Mouse (Mus musculus): Measurements from ENCODE around the gene H2afx.
"Not testable (repeated sequence)": the region's sequence is repeated elsewhere in the genome, so short reads cannot be mapped to it uniquely, and the experiment has no call there.

Gene H2afx

GRCm38 (mm10) chr9:44334396-44335330 lies at the start of gene H2afx:
Gene H2afx, plus strand, starts transcription at chr9:44334694.
- peak; percentile 97 for DNase-seq

DNA sequence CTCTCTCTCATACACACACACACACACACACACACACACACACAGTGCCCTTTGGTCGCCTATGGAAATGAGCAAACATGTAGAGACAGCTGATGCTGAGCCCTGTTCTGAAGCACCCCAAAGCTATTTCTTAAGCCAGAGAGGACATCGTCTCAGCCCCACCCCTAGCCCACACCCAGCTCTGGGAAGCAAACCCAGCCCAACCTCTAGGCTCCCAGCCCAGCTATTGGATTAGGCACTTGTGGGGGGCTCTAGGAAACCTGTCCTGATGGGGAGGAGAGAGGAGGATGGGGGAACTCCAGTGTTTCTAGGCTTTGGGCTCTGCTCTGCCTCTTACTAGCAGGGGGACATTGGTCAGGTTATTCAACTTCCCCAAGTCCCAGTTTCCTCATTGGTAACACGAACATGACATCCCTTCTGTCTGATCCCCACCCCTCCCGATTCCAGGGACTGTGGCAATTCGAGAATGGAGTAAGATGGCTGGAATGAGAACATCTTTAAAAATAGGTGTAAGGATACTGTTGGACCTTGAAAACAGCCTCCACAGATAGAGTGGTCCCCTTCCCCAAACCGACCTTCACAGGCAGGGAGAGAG lies 48.1 kb upstream of the H2afx start:
- DNase-seq = no peak

- DNase-seq = no peak
Measured at GRCm38 (mm10) chr9:44287003-44287400, 47.5 kb upstream of the H2afx start.

DNA sequence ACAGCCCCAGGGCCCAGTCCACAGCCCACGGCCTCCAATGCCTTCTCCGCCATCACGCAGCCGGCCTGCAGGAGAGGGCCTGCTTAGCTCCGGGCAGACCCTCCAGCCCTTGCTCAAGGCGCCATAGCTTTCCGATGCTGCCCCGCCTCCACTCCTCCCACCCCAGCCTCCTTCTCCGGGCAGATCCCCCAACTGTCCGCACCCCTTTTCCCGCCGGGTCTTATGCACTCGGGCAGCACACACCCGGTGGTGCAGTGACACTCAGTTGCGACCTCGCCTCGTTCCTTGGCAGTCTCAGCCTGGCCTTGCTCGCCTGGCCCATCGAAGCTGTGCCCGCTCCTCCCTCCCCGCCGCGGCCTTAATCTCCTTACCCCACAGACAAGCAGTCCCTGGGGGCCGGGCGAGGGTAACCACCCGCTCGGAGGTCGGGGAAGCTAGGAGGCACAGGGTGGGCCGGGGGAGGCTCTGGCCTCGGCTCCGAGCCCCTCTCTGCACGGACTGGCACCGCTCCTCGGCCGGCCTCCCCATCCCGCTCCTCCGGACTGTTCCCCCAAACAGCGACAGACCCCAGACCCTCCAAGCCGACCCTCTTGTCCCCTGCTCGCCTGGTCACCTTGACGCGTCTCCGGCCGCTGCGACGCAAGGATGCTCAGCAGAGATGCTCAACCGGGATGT lies 47.0 kb upstream of the H2afx start:
- DNase-seq = no peak

DNA sequence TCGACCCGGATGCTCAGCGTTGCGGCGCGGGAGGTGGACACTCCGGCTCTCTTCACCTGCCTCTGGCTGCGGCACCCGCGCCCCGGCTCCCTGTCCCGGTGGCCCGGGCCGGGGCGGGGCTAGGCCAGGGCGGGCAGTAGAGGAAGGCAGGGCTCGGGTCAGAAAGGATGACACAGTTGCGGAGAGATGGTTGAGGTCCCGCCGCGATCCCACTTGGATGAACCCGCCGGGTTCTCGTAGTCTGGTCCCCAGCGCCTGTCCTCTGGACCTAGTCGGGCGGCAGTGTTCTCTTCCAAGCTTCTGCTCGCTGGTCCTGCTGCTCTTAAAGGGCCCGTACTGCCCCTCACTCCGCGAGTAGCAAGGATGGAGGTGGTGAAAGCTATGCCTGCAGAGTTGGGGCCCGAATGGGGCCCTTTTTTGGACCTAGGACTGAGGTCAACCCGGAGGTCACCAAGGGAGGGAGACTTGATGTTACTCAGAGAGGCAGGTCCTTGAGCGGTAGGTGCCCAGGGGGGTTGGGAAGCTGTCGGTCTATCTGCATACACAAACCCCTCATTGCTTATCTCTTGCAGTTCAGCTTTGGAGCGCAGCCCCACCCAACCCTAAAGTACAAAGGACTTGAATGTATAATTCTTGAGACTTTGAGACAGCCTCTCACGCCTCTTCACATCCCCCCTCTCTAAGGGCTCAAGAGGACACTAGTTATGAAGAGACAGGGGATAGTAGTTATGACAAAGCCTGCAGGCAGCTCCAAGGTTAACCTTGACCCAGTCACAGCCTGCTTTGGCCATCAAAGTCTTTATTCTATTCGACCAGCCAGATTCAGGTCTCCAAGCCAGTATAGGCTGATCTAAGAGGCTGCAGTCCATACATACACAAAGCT lies 46.2 kb upstream of the H2afx start, which contains the start of gene Abcg4:
Gene Abcg4, minus strand, starts transcription at position 540 of the 883 bp plus-strand sequence.
- DNase-seq = no peak

DNA sequence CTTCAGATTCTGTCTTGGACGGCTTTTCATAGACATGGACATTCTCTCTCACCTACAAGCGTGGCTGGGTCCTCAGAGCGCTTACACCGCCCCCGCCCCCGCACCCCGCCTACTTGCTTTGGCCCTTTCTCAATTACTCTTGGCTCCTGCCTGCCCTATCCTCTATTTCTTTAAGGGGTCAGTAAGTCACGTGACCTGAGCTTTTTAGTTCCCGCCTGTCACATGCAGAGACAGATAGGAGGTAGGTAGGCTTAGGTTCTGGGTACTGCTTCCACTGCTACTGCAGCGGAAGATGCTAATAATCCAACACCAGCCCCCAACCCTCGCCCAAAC lies 45.6 kb upstream of the H2afx start:
- no peak for DNase-seq

DNA sequence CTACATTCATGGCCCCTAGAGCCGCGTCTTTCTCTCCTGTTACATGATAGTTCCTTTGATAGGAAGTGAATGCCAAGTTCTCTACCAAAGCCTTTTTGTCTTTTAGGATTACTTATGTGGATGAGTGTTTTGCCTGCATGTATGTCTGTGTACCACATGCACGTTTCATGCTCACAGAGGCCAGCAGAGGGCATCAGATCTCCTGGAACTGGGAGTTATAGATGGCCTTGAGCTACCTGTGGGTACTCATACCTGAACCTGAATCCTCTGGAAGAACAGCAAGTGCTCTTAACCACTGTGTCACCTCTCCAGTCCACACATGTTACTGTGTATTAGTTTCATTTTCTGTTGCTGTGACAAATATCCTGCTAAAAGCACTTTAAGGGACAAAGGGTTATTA lies 42.0 kb upstream of the H2afx start:
- DNase-seq = peak; percentile 82

GRCm38 (mm10) chr9:44300001-44300400 lies 34.5 kb upstream of the H2afx start:
- not testable (repeated sequence) for DNase-seq

- peak; percentile 93 for DNase-seq
Measured at GRCm38 (mm10) chr9:44305466-44306079, 28.9 kb upstream of the H2afx start, which contains the start of gene Hinfp. Gene Hinfp, minus strand, starts transcription at chr9:44305671.

- DNase-seq = no peak
Measured at GRCm38 (mm10) chr9:44306532-44306931, 28.0 kb upstream of the H2afx start.

- DNase-seq = peak; percentile 49
Measured at GRCm38 (mm10) chr9:44307248-44307647, 27.2 kb upstream of the H2afx start.

DNA sequence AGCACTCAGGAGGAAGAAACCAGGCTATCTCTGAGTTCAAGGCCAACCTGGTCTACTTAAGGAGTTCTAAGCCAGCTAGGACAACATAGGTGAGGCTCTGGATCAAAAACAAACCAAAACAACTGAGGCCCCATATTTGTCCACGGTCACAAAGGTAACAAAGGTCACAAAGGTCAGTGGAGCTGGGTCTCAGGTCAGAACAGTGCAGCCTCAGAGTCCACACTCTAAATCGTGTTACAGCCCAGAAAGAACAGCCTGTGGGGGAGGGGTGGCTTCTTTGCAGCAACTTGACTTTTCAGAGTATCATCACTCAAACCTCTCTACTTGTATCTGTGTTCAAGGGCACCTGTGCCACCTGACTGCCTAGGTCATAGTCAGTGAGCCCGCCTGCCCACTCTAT lies 24.7 kb upstream of the H2afx start:
- no peak for DNase-seq

GRCm38 (mm10) chr9:44310750-44311135 lies 23.8 kb upstream of the H2afx start:
- DNase-seq = no peak

GRCm38 (mm10) chr9:44311136-44312134 lies 23.1 kb upstream of the H2afx start:
- DNase-seq = no peak

DNA sequence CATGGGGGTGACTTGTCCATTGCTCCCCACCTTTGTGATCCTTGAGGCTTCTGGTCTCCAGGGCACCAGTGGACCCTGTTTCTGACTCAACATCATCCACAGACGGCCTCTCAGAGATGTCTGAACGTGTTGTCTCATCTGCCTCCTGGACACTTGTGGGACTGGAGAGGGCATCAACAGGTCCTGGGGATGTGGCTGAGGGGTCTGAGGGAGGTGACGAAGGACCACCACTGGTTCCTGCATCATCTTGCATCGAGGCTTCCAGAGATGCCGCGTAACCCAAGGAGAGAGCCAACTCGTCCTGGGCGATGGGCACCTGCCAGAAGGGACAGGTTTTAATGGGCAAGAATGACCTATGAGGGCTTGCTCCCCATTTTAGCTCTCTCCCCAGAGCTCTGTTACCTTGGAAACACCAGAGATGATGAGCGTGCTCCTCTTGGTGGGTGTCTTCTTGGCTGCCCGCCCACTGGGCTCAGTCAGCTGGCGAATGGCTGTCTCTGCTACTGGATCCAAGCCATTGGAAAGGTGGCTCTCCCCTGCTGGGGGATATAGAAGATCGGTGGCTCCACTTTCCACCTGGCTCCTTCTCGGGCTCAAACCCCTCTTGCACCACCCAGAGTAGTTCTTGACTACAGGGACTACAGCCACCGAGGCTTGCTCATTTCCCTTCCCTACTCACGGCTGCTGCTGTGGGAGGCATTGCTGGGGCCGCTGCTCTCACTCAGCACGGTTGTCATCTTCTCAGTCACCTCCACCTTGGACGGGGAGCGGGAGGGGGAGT lies 20.8 kb upstream of the H2afx start:
- DNase-seq = no peak

DNA sequence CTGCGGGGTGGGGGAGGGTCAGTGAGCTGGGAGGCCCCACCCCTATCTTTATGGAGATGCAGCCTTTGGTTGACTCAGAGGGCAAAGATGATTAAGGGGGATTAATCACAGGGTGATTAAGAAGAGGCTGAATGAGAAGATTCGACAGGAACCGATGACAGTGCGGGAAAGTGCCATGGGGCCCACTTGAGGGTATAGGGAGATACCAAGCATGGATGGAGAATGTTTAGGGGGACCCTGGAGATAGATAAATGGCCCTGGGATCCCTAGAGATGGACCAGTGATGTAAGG lies 20.3 kb upstream of the H2afx start:
- no peak for DNase-seq

- DNase-seq = no peak
Measured at GRCm38 (mm10) chr9:44314910-44315309, 19.6 kb upstream of the H2afx start.

DNA sequence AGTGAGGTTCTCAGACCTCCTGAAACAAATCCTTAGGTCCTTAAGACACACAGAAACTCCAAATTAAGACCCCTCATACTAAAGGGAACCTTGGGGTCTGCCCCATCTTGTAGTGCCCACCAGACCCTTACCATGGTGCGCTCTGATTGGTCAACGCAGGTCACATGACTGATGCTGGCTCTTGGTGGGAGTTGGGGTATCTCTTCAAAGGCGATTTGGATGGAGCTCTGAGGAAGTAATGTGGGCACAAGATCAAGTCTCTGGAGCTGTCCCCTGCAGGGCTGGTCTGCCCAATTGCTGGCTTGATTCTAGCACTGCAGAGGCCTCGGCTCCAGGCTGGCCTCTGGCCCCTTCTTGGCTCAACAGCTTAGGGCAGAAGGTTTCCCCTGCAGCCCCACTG lies 17.0 kb upstream of the H2afx start:
- no peak for DNase-seq

GRCm38 (mm10) chr9:44318076-44318825 lies 16.2 kb upstream of the H2afx start:
- no peak for DNase-seq

- peak; percentile 32 for DNase-seq
Measured at GRCm38 (mm10) chr9:44318826-44319095, 15.7 kb upstream of the H2afx start.
